Mouse (Mus musculus): ENCODE results near the gene Pilrb2. TPM values are rescaled to one million over a fixed set of nuclear protein-coding genes. Genes with fewer than 3 reads are reported as not detected.
"Not testable (repeated sequence)": the region's sequence is repeated elsewhere in the genome, so short reads cannot be mapped to it uniquely, and the experiment has no call there.

Pilrb2 gene
- polyA plus RNA-seq (2015; fragmentation: Nextera tagmentation; extraction: Ambion mirVana) = 1.7 and 1.8 TPM in 2 replicates

GRCm38 (mm10) chr5:137871644-137872380 lies at the start of gene Pilrb2:
Gene Pilrb2 (minus strand): TSS chr5:137871815.
- H3K27ac ChIP-seq (ENCODE audit: low read length); H3K4me3 ChIP-seq (ENCODE audit: low read length); H3K4me2 ChIP-seq (ENCODE audit: low read depth, low read length); H3K9ac ChIP-seq (ENCODE audit: low read length); H3K36me3 ChIP-seq (ENCODE audit: control insufficient read depth, insufficient read depth); ATAC-seq (replicated peaks; ENCODE audit: extremely low read depth, insufficient read depth, low FRiP score); H3K4me1 ChIP-seq (ENCODE audit: control insufficient read depth, insufficient read depth, low read length); H3K9me3 ChIP-seq (replicated peaks; ENCODE audit: control insufficient read depth, low read length); H3K27me3 ChIP-seq (ENCODE audit: control insufficient read depth, insufficient read depth, low read length): not testable (repeated sequence)
- 38% methylated on average over 3 of the region's 3 CpGs for WGBS

GRCm38 (mm10) chr5:137915550-137915949 lies 43.9 kb upstream of the Pilrb2 start:
- Histone ChIP-seq H3K4me2 (ENCODE audit: low read depth, low read length) (no peak overlapping the region), H3K4me3 (ENCODE audit: low read length) (no peak overlapping the region), H3K9ac (ENCODE audit: low read length) (no peak overlapping the region), H3K27ac (ENCODE audit: low read length) (no peak overlapping the region), H3K9me3 (replicated peaks; ENCODE audit: control insufficient read depth, low read length) (no peaks in the 10 kb centered on the region), H3K4me1 (ENCODE audit: control insufficient read depth, insufficient read depth, low read length) (no peaks in the 10 kb centered on the region), H3K27me3 (ENCODE audit: control insufficient read depth, insufficient read depth, low read length) (no peaks in the 10 kb centered on the region), H3K36me3 (ENCODE audit: control insufficient read depth, insufficient read depth) (no peaks in the 10 kb centered on the region)
- 66% methylated on average over 6 of the region's 6 CpGs for whole genome bisulfite sequencing
- ATAC-seq (replicated peaks; ENCODE audit: extremely low read depth, insufficient read depth, low FRiP score) = no peak

- Histone ChIP-seq H3K9ac (ENCODE audit: low read length) (no peak overlapping the region), H3K9me3 (replicated peaks; ENCODE audit: control insufficient read depth, low read length) (no peaks in the 10 kb centered on the region), H3K27me3 (ENCODE audit: control insufficient read depth, insufficient read depth, low read length) (no peaks in the 10 kb centered on the region), H3K4me2 (ENCODE audit: low read depth, low read length) (no peak overlapping the region), H3K4me1 (ENCODE audit: control insufficient read depth, insufficient read depth, low read length) (no peaks in the 10 kb centered on the region), H3K36me3 (ENCODE audit: control insufficient read depth, insufficient read depth) (no peaks in the 10 kb centered on the region), H3K4me3 (ENCODE audit: low read length) (no peak overlapping the region), H3K27ac (ENCODE audit: low read length) (no peak overlapping the region)
- no peak for ATAC-seq (replicated peaks; ENCODE audit: extremely low read depth, insufficient read depth, low FRiP score)
Measured at GRCm38 (mm10) chr5:137914508-137914907, 42.9 kb upstream of the Pilrb2 start.

GRCm38 (mm10) chr5:137909564-137910262 lies 38.1 kb upstream of the Pilrb2 start:
- Histone ChIP-seq H3K9ac (ENCODE audit: low read length) (no peak overlapping the region), H3K9me3 (replicated peaks; ENCODE audit: control insufficient read depth, low read length) (no peaks in the 10 kb centered on the region), H3K4me3 (ENCODE audit: low read length) (no peak overlapping the region), H3K27me3 (ENCODE audit: control insufficient read depth, insufficient read depth, low read length) (no peaks in the 10 kb centered on the region), H3K4me1 (ENCODE audit: control insufficient read depth, insufficient read depth, low read length) (no peaks in the 10 kb centered on the region), H3K4me2 (ENCODE audit: low read depth, low read length) (no peak overlapping the region), H3K27ac (ENCODE audit: low read length) (no peak overlapping the region), H3K36me3 (ENCODE audit: control insufficient read depth, insufficient read depth) (no peaks in the 10 kb centered on the region)
- 75% methylated on average over 3 of the region's 3 CpGs for WGBS
- ATAC-seq (replicated peaks; ENCODE audit: extremely low read depth, insufficient read depth, low FRiP score) = no peak

GRCm38 (mm10) chr5:137897812-137898211 lies 26.2 kb upstream of the Pilrb2 start:
- Histone ChIP-seq H3K4me2 (ENCODE audit: low read depth, low read length) (no peak overlapping the region), H3K4me3 (ENCODE audit: low read length) (no peak overlapping the region), H3K9ac (ENCODE audit: low read length) (no peak overlapping the region), H3K27ac (ENCODE audit: low read length) (no peak overlapping the region), H3K4me1 (ENCODE audit: control insufficient read depth, insufficient read depth, low read length) (no peaks in the 10 kb centered on the region), H3K27me3 (ENCODE audit: control insufficient read depth, insufficient read depth, low read length) (no peaks in the 10 kb centered on the region; the same call in 1 of the 2 replicates), H3K9me3 (replicated peaks; ENCODE audit: control insufficient read depth, low read length) (no peaks in the 10 kb centered on the region), H3K36me3 (ENCODE audit: control insufficient read depth, insufficient read depth) (no peaks in the 10 kb centered on the region)
- 64% methylated on average over 1 of the region's 1 CpGs for WGBS
- ATAC-seq (replicated peaks; ENCODE audit: extremely low read depth, insufficient read depth, low FRiP score) = no peak

- ATAC-seq (replicated peaks; ENCODE audit: extremely low read depth, insufficient read depth, low FRiP score) = no peak
Measured at GRCm38 (mm10) chr5:137892954-137893353, 21.3 kb upstream of the Pilrb2 start.

GRCm38 (mm10) chr5:137887666-137888065 lies 16.1 kb upstream of the Pilrb2 start:
- Histone ChIP-seq H3K4me1 (ENCODE audit: control insufficient read depth, insufficient read depth, low read length) (peaks cover 3% of the 10 kb centered on the region; the same call in 1 of the 2 replicates), H3K9me3 (replicated peaks; ENCODE audit: control insufficient read depth, low read length) (no peaks in the 10 kb centered on the region), H3K36me3 (ENCODE audit: control insufficient read depth, insufficient read depth) (no peaks in the 10 kb centered on the region), H3K4me2 (ENCODE audit: low read depth, low read length) (no peak overlapping the region), H3K27me3 (ENCODE audit: control insufficient read depth, insufficient read depth, low read length) (no peaks in the 10 kb centered on the region), H3K4me3 (ENCODE audit: low read length) (no peak overlapping the region), H3K9ac (ENCODE audit: low read length) (no peak overlapping the region), H3K27ac (ENCODE audit: low read length) (no peak overlapping the region)
- WGBS = 91% methylated on average over 1 of the region's 1 CpGs
- ATAC-seq (replicated peaks; ENCODE audit: extremely low read depth, insufficient read depth, low FRiP score) = no peak

More at GRCm38 (mm10) chr5:137892954-137893353, 21.3 kb upstream of the Pilrb2 start:
- WGBS = 58% methylated on average over 1 of the region's 1 CpGs
- Histone ChIP-seq H3K27me3 (ENCODE audit: control insufficient read depth, insufficient read depth, low read length) (no peaks in the 10 kb centered on the region; the same call in 1 of the 2 replicates), H3K4me1 (ENCODE audit: control insufficient read depth, insufficient read depth, low read length) (no peaks in the 10 kb centered on the region), H3K4me3 (ENCODE audit: low read length) (no peak overlapping the region), H3K36me3 (ENCODE audit: control insufficient read depth, insufficient read depth) (no peaks in the 10 kb centered on the region), H3K4me2 (ENCODE audit: low read depth, low read length) (no peak overlapping the region), H3K27ac (ENCODE audit: low read length) (no peak overlapping the region), H3K9ac (ENCODE audit: low read length) (no peak overlapping the region), H3K9me3 (replicated peaks; ENCODE audit: control insufficient read depth, low read length) (no peaks in the 10 kb centered on the region)

GRCm38 (mm10) chr5:137885894-137886293 lies 14.3 kb upstream of the Pilrb2 start:
- H3K27ac ChIP-seq (ENCODE audit: low read length) = no peak overlapping the region
- no peaks in the 10 kb centered on the region for H3K36me3 ChIP-seq (ENCODE audit: control insufficient read depth, insufficient read depth)
- H3K4me1 ChIP-seq (ENCODE audit: control insufficient read depth, insufficient read depth, low read length) = peaks cover 3% of the 10 kb centered on the region; the same call in 1 of the 2 replicates
- no peak for ATAC-seq (replicated peaks; ENCODE audit: extremely low read depth, insufficient read depth, low FRiP score)
- H3K9me3 ChIP-seq (replicated peaks; ENCODE audit: control insufficient read depth, low read length) = no peaks in the 10 kb centered on the region
- no peak overlapping the region for H3K9ac ChIP-seq (ENCODE audit: low read length)
- no peaks in the 10 kb centered on the region for H3K27me3 ChIP-seq (ENCODE audit: control insufficient read depth, insufficient read depth, low read length)
- WGBS = 10% methylated on average over 2 of the region's 2 CpGs
- H3K4me2 ChIP-seq (ENCODE audit: low read depth, low read length) = no peak overlapping the region
- no peak overlapping the region for H3K4me3 ChIP-seq (ENCODE audit: low read length)

GRCm38 (mm10) chr5:137883345-137883744 lies 11.7 kb upstream of the Pilrb2 start:
- 65% methylated on average over 3 of the region's 3 CpGs for WGBS
- no peaks in the 10 kb centered on the region for H3K36me3 ChIP-seq (ENCODE audit: control insufficient read depth, insufficient read depth)
- ATAC-seq (replicated peaks; ENCODE audit: extremely low read depth, insufficient read depth, low FRiP score) = no peak
- no peak overlapping the region for H3K4me3 ChIP-seq (ENCODE audit: low read length)
- peaks cover 3% of the 10 kb centered on the region; the same call in 1 of the 2 replicates for H3K4me1 ChIP-seq (ENCODE audit: control insufficient read depth, insufficient read depth, low read length)
- no peaks in the 10 kb centered on the region for H3K9me3 ChIP-seq (replicated peaks; ENCODE audit: control insufficient read depth, low read length)
- H3K27me3 ChIP-seq (ENCODE audit: control insufficient read depth, insufficient read depth, low read length) = no peaks in the 10 kb centered on the region
- no peak overlapping the region for H3K9ac ChIP-seq (ENCODE audit: low read length)
- no peak overlapping the region for H3K4me2 ChIP-seq (ENCODE audit: low read depth, low read length)
- no peak overlapping the region for H3K27ac ChIP-seq (ENCODE audit: low read length)
